Mouse (Mus musculus): ENCODE data around the gene Eif4g1.

The Eif4g1 gene

GRCm38 (mm10) chr16:20726384-20726783 is 58.3 kb downstream of the Eif4g1 start:
- no peak for DNase-seq (ENCODE audit: low spot score)

- DNase-seq (ENCODE audit: low spot score): no peak
Observed at GRCm38 (mm10) chr16:20730293-20730711, 62.2 kb downstream of the Eif4g1 start.

GRCm38 (mm10) chr16:20731688-20732087 is 63.6 kb downstream of the Eif4g1 start:
- DNase-seq (ENCODE audit: low spot score): no peak

GRCm38 (mm10) chr16:20732251-20732924 is 64.3 kb downstream of the Eif4g1 start:
- DNase-seq (ENCODE audit: low spot score): no peak

GRCm38 (mm10) chr16:20732925-20733730 is 65.0 kb downstream of the Eif4g1 start, which contains the start of gene Chrd:
Gene Chrd, plus strand, starts transcription at chr16:20733127.
- no peak for DNase-seq (ENCODE audit: low spot score)

- no peak for DNase-seq (ENCODE audit: low spot score)
Observed at GRCm38 (mm10) chr16:20733731-20734730, 65.9 kb downstream of the Eif4g1 start, which contains the start of gene Thpo. Gene Thpo, minus strand, starts transcription at chr16:20734511.

- no peak for DNase-seq (ENCODE audit: low spot score)
Observed at GRCm38 (mm10) chr16:20735651-20736050, 67.5 kb downstream of the Eif4g1 start.

- no peak for DNase-seq (ENCODE audit: low spot score)
Observed at GRCm38 (mm10) chr16:20736168-20736567, 68.1 kb downstream of the Eif4g1 start.

GRCm38 (mm10) chr16:20736823-20737222 is 68.7 kb downstream of the Eif4g1 start:
- no peak for DNase-seq (ENCODE audit: low spot score)

- DNase-seq (ENCODE audit: low spot score): no peak
Observed at GRCm38 (mm10) chr16:20739845-20740244, 71.7 kb downstream of the Eif4g1 start.

Data from urinary bladder, postnatal 10 days (tissue).